Mouse (Mus musculus): Measurements from ENCODE around the gene Gm17334. TPM values are rescaled to one million over a fixed set of nuclear protein-coding genes. Genes with fewer than 3 reads are reported as not detected.

The Gm17334 gene
- total RNA-seq, 2 experiments from 2014 or later: 1.0 to 1.8 TPM

- no peak for DNase-seq (ENCODE audit: extremely low spot score in 1 of 2, low spot score in 1 of 2)
Observed at GRCm38 (mm10) chr11:53797386-53797920, 24.5 kb upstream of the Gm17334 start.

GRCm38 (mm10) chr11:53796409-53797151 is 23.6 kb upstream of the Gm17334 start:
- DNase-seq (ENCODE audit: extremely low spot score in 1 of 2, low spot score in 1 of 2): peak in 1 of 2 experiments; percentile 11

GRCm38 (mm10) chr11:53795813-53796212 is 22.8 kb upstream of the Gm17334 start:
- no peak for DNase-seq (ENCODE audit: extremely low spot score in 1 of 2, low spot score in 1 of 2)

GRCm38 (mm10) chr11:53794671-53795557 is 21.9 kb upstream of the Gm17334 start:
- no peak for DNase-seq (ENCODE audit: extremely low spot score in 1 of 2, low spot score in 1 of 2)

- no peak for DNase-seq (ENCODE audit: extremely low spot score in 1 of 2, low spot score in 1 of 2)
Observed at GRCm38 (mm10) chr11:53794015-53794414, 21.0 kb upstream of the Gm17334 start.

GRCm38 (mm10) chr11:53792986-53793385 is 20.0 kb upstream of the Gm17334 start:
- DNase-seq (ENCODE audit: extremely low spot score in 1 of 2, low spot score in 1 of 2): peak in 1 of 2 experiments; percentile 13

GRCm38 (mm10) chr11:53789277-53789676 is 16.3 kb upstream of the Gm17334 start:
- no peak for DNase-seq (ENCODE audit: extremely low spot score in 1 of 2, low spot score in 1 of 2)

- no peak for DNase-seq (ENCODE audit: extremely low spot score in 1 of 2, low spot score in 1 of 2)
Observed at GRCm38 (mm10) chr11:53788196-53788595, 15.2 kb upstream of the Gm17334 start.

GRCm38 (mm10) chr11:53786058-53787031 is 13.4 kb upstream of the Gm17334 start:
- DNase-seq (ENCODE audit: extremely low spot score in 1 of 2, low spot score in 1 of 2): no peak

- no peak for DNase-seq (ENCODE audit: extremely low spot score in 1 of 2, low spot score in 1 of 2)
Observed at GRCm38 (mm10) chr11:53785311-53785936, 12.4 kb upstream of the Gm17334 start.

GRCm38 (mm10) chr11:53783288-53783687 is 10.3 kb upstream of the Gm17334 start:
- DNase-seq (ENCODE audit: extremely low spot score in 1 of 2, low spot score in 1 of 2): no peak

GRCm38 (mm10) chr11:53781964-53782363 is 9.0 kb upstream of the Gm17334 start:
- no peak for DNase-seq (ENCODE audit: extremely low spot score in 1 of 2, low spot score in 1 of 2)

GRCm38 (mm10) chr11:53781201-53781775 is 8.3 kb upstream of the Gm17334 start:
- no peak for DNase-seq (ENCODE audit: extremely low spot score in 1 of 2, low spot score in 1 of 2)

GRCm38 (mm10) chr11:53780262-53780661 is 7.3 kb upstream of the Gm17334 start:
- DNase-seq (ENCODE audit: extremely low spot score in 1 of 2, low spot score in 1 of 2): no peak

GRCm38 (mm10) chr11:53779808-53780207 is 6.8 kb upstream of the Gm17334 start:
- DNase-seq (ENCODE audit: extremely low spot score in 1 of 2, low spot score in 1 of 2): no peak

GRCm38 (mm10) chr11:53778455-53778854 is 5.5 kb upstream of the Gm17334 start:
- DNase-seq (ENCODE audit: extremely low spot score in 1 of 2, low spot score in 1 of 2): no peak

- DNase-seq (ENCODE audit: extremely low spot score in 1 of 2, low spot score in 1 of 2): no peak
Observed at GRCm38 (mm10) chr11:53777736-53778135, 4.7 kb upstream of the Gm17334 start.

GRCm38 (mm10) chr11:53774659-53775255 is 1.8 kb upstream of the Gm17334 start:
- DNase-seq (ENCODE audit: extremely low spot score in 1 of 2, low spot score in 1 of 2): no peak

All from layer of hippocampus, postnatal 25 days (tissue).